Mouse (Mus musculus): ENCODE measurements around the gene Unc45b. TPM values are rescaled to one million over a fixed set of nuclear protein-coding genes. Genes with fewer than 3 reads are reported as not detected.

The Unc45b gene
- polyA plus RNA-seq, 1 experiment: 2.5 TPM

DNA sequence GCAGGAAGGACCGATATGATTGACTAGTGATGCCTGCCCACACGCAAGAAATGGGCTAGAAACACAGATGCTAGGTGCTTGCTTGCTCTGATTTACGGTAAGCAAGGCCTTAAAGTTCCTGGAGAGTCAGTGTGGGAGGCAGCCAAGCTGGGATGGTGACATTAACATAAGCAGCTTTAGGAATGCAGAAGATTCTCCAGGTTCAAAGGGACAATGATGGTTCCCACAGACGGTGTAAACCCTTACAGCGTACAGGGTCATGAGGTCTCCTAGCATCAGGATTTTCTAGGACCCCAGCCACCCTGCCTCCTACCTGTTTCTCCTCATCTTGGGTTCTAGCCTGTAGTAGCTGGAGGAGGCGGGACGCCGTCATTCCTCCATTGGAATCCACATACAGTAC lies 27.2 kb upstream of the Unc45b start:
- 90% methylated on average over 8 of the region's 8 CpGs for WGBS
- H3K4me3 ChIP-seq (replicated peaks; ENCODE audit: control insufficient read depth, low read depth, low read length): no peak overlapping the region
- no peak overlapping the region for H3K27ac ChIP-seq (ENCODE audit: control insufficient read depth, insufficient read depth, low read depth, low read length, poor library complexity)
- no peak for TF ChIP-seq POLR2A (IDR thresholded peaks at IDR 0.05; ENCODE audit: borderline replicate concordance, control insufficient read depth, low read depth, low read length)
- no peak for TF ChIP-seq CTCF (IDR thresholded peaks at IDR 0.05; ENCODE audit: control insufficient read depth, insufficient read depth, low read length)
- peaks cover 3% of the 10 kb centered on the region for H3K4me1 ChIP-seq (ENCODE audit: control insufficient read depth, insufficient read depth, low read length)

DNA sequence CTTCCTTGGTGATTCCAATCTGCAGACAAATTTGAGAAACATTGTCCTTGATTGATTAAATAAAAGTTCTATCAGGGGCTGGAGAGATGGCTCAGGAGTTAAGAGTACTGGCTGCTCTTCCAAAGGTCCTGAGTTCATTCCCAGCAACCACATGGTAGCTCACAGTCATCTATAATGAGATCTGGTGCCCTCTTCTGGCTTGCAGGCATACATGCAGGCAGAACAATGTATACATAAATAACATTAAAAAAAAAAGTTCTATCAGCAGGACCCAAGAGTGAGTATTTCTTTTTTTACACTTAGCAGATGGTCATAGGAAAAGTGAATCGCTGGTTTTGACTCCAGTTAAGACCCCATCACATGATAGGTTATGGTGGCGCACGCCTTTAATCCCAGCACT lies 23.8 kb upstream of the Unc45b start:
- 0 out of 2 replicates have a peak, but pooled peaks have one; percentile 16 for TF ChIP-seq CTCF (IDR thresholded peaks at IDR 0.05; ENCODE audit: control insufficient read depth, insufficient read depth, low read length)
- TF ChIP-seq POLR2A (IDR thresholded peaks at IDR 0.05; ENCODE audit: borderline replicate concordance, control insufficient read depth, low read depth, low read length): no peak
- Histone ChIP-seq H3K4me3 (replicated peaks; ENCODE audit: control insufficient read depth, low read depth, low read length) (no peak overlapping the region), H3K27ac (ENCODE audit: control insufficient read depth, insufficient read depth, low read depth, low read length, poor library complexity) (no peak overlapping the region), H3K4me1 (ENCODE audit: control insufficient read depth, insufficient read depth, low read length) (no peaks in the 10 kb centered on the region)
- 81% methylated on average over 3 of the region's 3 CpGs for WGBS

DNA sequence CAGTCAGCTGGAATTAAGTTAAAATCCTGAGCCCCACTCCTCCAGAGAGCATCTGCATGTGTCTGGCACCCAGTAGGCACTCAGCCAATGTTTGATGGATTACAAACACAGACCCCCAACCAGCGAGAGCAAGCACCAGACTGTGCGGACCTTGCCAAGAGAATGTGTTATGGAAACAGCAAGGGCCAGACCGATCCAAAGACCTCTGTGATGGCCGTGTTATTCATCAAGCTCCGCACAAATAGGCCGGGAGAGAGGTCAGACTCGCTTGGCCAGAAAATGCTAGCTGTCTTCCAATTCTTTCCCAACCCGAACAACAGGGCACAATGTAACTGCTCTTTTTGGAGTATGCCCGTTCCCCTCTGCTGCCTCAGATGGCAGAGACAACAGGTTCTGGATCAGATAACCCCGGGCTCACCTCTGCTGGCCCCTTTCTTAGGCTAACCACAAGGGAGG lies 21.8 kb upstream of the Unc45b start:
- no peak overlapping the region for H3K4me3 ChIP-seq (replicated peaks; ENCODE audit: control insufficient read depth, low read depth, low read length)
- 78% methylated on average over 10 of the region's 10 CpGs for WGBS
- no peak overlapping the region for H3K27ac ChIP-seq (ENCODE audit: control insufficient read depth, insufficient read depth, low read depth, low read length, poor library complexity)
- TF ChIP-seq POLR2A (IDR thresholded peaks at IDR 0.05; ENCODE audit: borderline replicate concordance, control insufficient read depth, low read depth, low read length): no peak
- TF ChIP-seq CTCF (IDR thresholded peaks at IDR 0.05; ENCODE audit: control insufficient read depth, insufficient read depth, low read length): no peak
- H3K4me1 ChIP-seq (ENCODE audit: control insufficient read depth, insufficient read depth, low read length): no peaks in the 10 kb centered on the region

DNA sequence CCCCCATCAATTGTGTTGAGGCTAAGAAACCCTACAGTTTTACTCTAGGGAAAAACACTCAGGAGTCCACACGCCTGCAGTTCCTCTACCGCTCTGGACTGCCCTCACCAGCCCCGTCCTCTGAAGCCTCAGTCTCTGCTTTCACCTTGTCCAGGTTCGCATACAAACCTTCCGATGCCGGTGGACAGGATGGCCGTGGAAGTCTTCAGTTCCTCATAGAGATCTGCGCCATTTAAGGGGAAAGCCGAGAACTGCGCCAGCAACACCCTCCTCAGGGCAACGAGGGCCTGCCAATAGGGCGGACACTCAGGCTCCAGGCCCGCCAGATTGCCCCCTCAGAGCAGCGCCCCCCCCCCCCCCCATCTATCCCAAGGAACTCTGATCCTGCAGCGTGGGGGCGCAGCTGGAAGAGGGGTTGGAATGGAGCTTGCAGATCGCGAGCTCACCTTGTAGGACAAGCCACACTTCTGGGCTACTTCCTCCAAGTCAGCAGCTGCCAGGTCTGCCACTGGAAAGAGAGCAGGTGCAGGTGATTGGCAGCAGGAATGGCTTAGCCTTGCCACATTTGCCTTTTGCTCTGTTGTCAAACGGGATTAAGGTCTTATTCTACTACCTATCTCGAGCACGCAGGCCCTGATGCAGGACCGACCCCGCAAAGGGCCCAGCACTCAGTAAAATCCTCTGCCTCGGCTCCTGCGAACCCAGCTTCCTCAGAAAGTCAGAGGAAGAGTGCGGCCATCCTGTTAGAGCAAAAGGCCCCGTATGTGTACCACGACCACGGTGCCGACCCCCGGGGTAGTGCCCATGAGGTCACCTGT lies 20.6 kb upstream of the Unc45b start:
- Histone ChIP-seq H3K4me3 (replicated peaks; ENCODE audit: control insufficient read depth, low read depth, low read length) (peak overlapping the region; percentile 86), H3K4me1 (ENCODE audit: control insufficient read depth, insufficient read depth, low read length) (no peaks in the 10 kb centered on the region), H3K27ac (ENCODE audit: control insufficient read depth, insufficient read depth, low read depth, low read length, poor library complexity) (peak overlapping the region; percentile 78)
- TF ChIP-seq POLR2A (IDR thresholded peaks at IDR 0.05; ENCODE audit: borderline replicate concordance, control insufficient read depth, low read depth, low read length) (no peak), CTCF (IDR thresholded peaks at IDR 0.05; ENCODE audit: control insufficient read depth, insufficient read depth, low read length) (no peak)
- WGBS: under 1% methylated on average over 31 of the region's 31 CpGs

DNA sequence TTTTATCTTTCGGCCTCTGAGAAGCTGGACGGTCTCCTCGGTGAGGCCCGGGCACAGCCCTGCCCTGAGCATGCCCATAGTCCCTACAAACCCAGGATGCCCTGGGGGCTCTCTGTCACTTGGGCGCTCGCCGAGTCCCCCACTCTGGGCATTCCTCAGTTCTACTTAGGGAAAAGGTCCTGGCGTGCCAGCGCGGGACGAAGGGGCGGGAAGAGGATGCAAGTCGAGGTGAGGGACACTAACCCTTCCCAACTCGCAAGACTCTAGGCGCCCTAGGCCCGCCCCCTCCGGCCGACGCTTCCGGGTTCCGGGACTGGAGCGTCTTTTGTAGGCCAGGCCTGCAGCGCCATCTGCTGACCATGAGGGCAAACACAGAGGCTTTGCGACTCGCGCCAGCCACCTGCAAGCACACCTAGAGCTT lies 20.0 kb upstream of the Unc45b start, which contains the start of gene Rad51d:
Gene Rad51d, minus strand, starts transcription at position 273 of the 421 bp plus-strand sequence.
- Histone ChIP-seq H3K4me3 (replicated peaks; ENCODE audit: control insufficient read depth, low read depth, low read length) (peak within 1 kb of the TSS; percentile 86), H3K27ac (ENCODE audit: control insufficient read depth, insufficient read depth, low read depth, low read length, poor library complexity) (peak within 1 kb of the TSS; percentile 78), H3K4me1 (ENCODE audit: control insufficient read depth, insufficient read depth, low read length) (no peaks in the 10 kb centered on the region)
- TF ChIP-seq POLR2A (IDR thresholded peaks at IDR 0.05; ENCODE audit: borderline replicate concordance, control insufficient read depth, low read depth, low read length) (peak; percentile 79; the same call in 1 of the 2 replicates), CTCF (IDR thresholded peaks at IDR 0.05; ENCODE audit: control insufficient read depth, insufficient read depth, low read length) (peak; percentile 95)
- WGBS: under 1% methylated on average over 26 of the region's 26 CpGs

DNA sequence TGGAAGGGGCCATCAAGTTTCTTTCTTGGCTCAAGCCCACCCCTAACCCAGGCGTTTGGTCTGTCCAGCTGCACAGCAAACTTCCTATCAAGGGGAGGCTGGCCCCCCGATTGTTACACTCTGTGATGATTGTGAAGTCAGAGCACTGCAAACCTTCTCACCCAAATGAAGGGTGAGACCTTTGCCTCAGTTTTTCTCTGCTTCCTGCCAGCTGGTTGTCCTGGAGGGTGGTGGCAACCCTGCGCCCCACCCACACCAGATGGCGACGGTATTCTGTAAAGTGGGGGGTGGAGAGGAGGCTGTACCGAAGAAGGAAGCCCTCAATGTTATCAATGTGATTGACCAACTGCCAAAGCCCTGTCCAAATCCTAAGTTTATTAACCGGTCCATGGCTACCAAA lies 18.4 kb upstream of the Unc45b start, which contains the start of gene Fndc8:
Gene Fndc8, plus strand, starts transcription at position 189 of the 400 bp plus-strand sequence.
- TF ChIP-seq CTCF (IDR thresholded peaks at IDR 0.05; ENCODE audit: control insufficient read depth, insufficient read depth, low read length) (no peak), POLR2A (IDR thresholded peaks at IDR 0.05; ENCODE audit: borderline replicate concordance, control insufficient read depth, low read depth, low read length) (no peak)
- Histone ChIP-seq H3K27ac (ENCODE audit: control insufficient read depth, insufficient read depth, low read depth, low read length, poor library complexity) (no peak within 1 kb of the TSS), H3K4me1 (ENCODE audit: control insufficient read depth, insufficient read depth, low read length) (no peaks in the 10 kb centered on the region), H3K4me3 (replicated peaks; ENCODE audit: control insufficient read depth, low read depth, low read length) (no peak within 1 kb of the TSS)
- 42% methylated on average over 7 of the region's 7 CpGs for WGBS

DNA sequence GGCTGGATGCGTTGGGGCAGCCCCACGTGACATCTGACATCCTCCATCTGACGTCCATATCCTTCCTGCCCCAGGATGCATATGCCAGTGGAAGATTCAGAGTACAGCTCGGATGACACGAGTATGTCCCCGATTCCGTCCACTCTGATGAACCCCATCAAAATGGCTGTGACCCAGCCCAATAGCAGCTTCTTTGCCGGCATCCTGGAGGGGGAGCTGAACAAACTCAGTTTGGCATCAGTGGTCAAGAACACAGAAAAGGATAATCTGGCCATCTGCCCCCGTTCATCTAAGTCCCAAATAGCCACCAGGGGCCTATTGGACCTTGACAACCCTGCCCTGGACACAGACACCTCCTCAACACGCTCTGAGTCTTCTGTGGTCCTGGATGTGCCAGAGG lies 12.9 kb upstream of the Unc45b start:
- no peak overlapping the region for H3K27ac ChIP-seq (ENCODE audit: control insufficient read depth, insufficient read depth, low read depth, low read length, poor library complexity)
- 78% methylated on average over 10 of the region's 10 CpGs for WGBS
- TF ChIP-seq CTCF (IDR thresholded peaks at IDR 0.05; ENCODE audit: control insufficient read depth, insufficient read depth, low read length): no peak
- TF ChIP-seq POLR2A (IDR thresholded peaks at IDR 0.05; ENCODE audit: borderline replicate concordance, control insufficient read depth, low read depth, low read length): no peak

DNA sequence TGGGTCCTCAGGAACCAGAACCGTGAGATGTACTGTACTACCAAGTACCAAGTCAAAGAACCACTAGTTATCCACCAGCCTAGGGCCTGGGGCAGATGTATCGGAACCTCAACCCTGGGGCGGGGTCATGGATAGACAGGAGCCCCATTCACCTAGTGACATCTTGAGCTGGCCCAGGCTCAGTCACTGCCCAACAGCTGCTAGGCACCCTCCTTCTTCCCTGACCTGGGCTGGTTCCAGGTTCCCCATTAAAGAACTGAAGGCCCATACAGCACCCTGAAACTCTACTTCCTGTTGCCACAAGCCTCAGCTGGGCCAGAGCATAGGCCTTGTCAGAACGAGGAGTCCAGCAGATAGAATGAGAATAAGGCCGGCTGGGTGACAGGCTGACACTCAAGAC lies 10.6 kb upstream of the Unc45b start:
- Histone ChIP-seq H3K4me3 (replicated peaks; ENCODE audit: control insufficient read depth, low read depth, low read length) (no peak overlapping the region), H3K4me1 (ENCODE audit: control insufficient read depth, insufficient read depth, low read length) (no peaks in the 10 kb centered on the region), H3K27ac (ENCODE audit: control insufficient read depth, insufficient read depth, low read depth, low read length, poor library complexity) (no peak overlapping the region)
- TF ChIP-seq POLR2A (IDR thresholded peaks at IDR 0.05; ENCODE audit: borderline replicate concordance, control insufficient read depth, low read depth, low read length) (no peak), CTCF (IDR thresholded peaks at IDR 0.05; ENCODE audit: control insufficient read depth, insufficient read depth, low read length) (no peak)
- WGBS: 77% methylated on average over 5 of the region's 5 CpGs

More for the DNA sequence above, 12.9 kb upstream of the Unc45b start:
- no peaks in the 10 kb centered on the region for H3K4me1 ChIP-seq (ENCODE audit: control insufficient read depth, insufficient read depth, low read length)
- no peak overlapping the region for H3K4me3 ChIP-seq (replicated peaks; ENCODE audit: control insufficient read depth, low read depth, low read length)

Data from bone marrow, adult 2 months (tissue).